Mouse (Mus musculus) C2C12 (cell line): Measurements from ENCODE around the gene Vps13a.

Source experiments
- CTCF ChIP-seq: IDR thresholded peaks from one replicate; pipeline ENCODE4 v1.5.1; 2011; ENCODE audit not compliant: control insufficient read depth, insufficient read depth, insufficient read length
- MYOD1 ChIP-seq: IDR thresholded peaks from one replicate; pipeline ENCODE4 v1.6.1; 2011; ENCODE audit warnings: low read depth; ENCODE audit not compliant: control insufficient read depth, insufficient read length
- MYOG ChIP-seq: IDR thresholded peaks from one replicate; pipeline ENCODE4 v1.6.1; 2011; ENCODE audit not compliant: control insufficient read depth, insufficient read length; ENCODE audit errors: extremely low read depth
- USF1 ChIP-seq: IDR thresholded peaks from one replicate; pipeline ENCODE4 v1.6.1; 2011; ENCODE audit warnings: low read depth, mild to moderate bottlenecking, control low read depth, moderate library complexity

DNA sequence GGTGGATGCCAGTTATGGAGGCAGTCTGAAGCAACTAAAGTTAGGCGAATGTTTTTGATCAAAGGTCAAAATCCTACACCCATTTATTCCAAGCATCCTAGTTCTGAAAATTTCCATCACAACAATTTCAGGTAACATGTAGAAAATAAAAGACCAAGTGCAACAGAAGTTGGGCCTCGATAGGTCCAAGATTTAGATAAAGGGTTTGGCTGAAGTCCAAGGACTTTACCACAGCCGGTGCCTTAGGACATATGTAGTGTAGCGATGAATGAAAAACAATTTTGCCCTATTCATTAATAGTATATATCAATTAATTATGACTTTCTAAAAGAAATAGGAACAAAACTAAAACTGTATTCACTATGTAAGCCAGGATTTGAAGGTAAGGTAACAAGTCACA is 157.6 kb downstream of the Vps13a start:
- TF ChIP-seq MYOD1: no peak
- TF ChIP-seq USF1: no peak
- TF ChIP-seq CTCF: no peak
- no peak for TF ChIP-seq MYOG
